Mouse (Mus musculus) MEL (cell line): Measurements from ENCODE around the gene Klhl42. TPM values are rescaled to one million over a fixed set of nuclear protein-coding genes. Genes with fewer than 3 reads are reported as not detected.

Source experiments
- DNase-seq: peaks from one replicate; pipeline ENCODE4 v3.0.0; 2011; ENCODE audit warnings: low read depth, low spot score
- H3K27ac ChIP-seq: 2 replicates; pipeline ENCODE4 v1.5.1; 2012; ENCODE audit warnings: low read depth, mild to moderate bottlenecking, control low read depth, low read length, moderate library complexity; ENCODE audit not compliant: control insufficient read depth
- H3K27me3 ChIP-seq, 2 experiments: fragments of 150-350 bp in 1 of 2; sonication (generic) in 1 of 2; 2 replicates each; pipeline ENCODE4 v1.6.1; 2012; ENCODE audit warnings: low read length in 2 of 2, mild to moderate bottlenecking in 2 of 2, improper control_type of control experiment in 1 of 2, moderate library complexity in 1 of 2; ENCODE audit not compliant: insufficient read depth in 2 of 2, control insufficient read depth in 1 of 2
- H3K36me3 ChIP-seq, 2 experiments: 2 replicates each; pipeline ENCODE4 v1.6.1; 2012 to 2014; ENCODE audit warnings: low read length in 2 of 2, improper control_type of control experiment in 1 of 2, inconsistent platforms in 1 of 2, mild to moderate bottlenecking in 1 of 2; ENCODE audit not compliant: insufficient read depth in 2 of 2, control insufficient read depth in 1 of 2
- H3K4me1 ChIP-seq, 2 experiments: fragments of 150-350 bp in 1 of 2; sonication (generic) in 1 of 2; 2 replicates each; pipeline ENCODE4 v1.6.1; 2012; ENCODE audit warnings: low read length in 2 of 2, improper control_type of control experiment in 1 of 2, mild to moderate bottlenecking in 1 of 2; ENCODE audit not compliant: insufficient read depth in 2 of 2, control insufficient read depth in 1 of 2
- H3K4me3 ChIP-seq, 2 experiments: fragments of 150-350 bp in 1 of 2; sonication (generic) in 1 of 2; 2 replicates each; pipeline ENCODE4 v1.5.1; 2012; ENCODE audit warnings: low read depth in 2 of 2, low read length in 2 of 2, mild to moderate bottlenecking in 2 of 2, moderate library complexity in 2 of 2, control low read depth in 1 of 2, improper control_type of control experiment in 1 of 2; ENCODE audit not compliant: control insufficient read depth in 1 of 2, insufficient read depth in 1 of 2
- H3K79me2 ChIP-seq: 2 replicates; pipeline ENCODE4 v1.6.1; 2012; ENCODE audit warnings: mild to moderate bottlenecking, low read length, moderate library complexity; ENCODE audit not compliant: control insufficient read depth, poor library complexity, insufficient read depth
- H3K9ac ChIP-seq: 2 replicates; pipeline ENCODE4 v1.6.1; 2012; ENCODE audit warnings: low read depth, mild to moderate bottlenecking, control low read depth, low read length, moderate library complexity; ENCODE audit not compliant: control insufficient read depth, poor library complexity, severe bottlenecking
- H3K9me3 ChIP-seq: fragments of 150-350 bp; sonication (generic); replicated peaks from 2 replicates; pipeline ENCODE4 v1.6.1; 2012; ENCODE audit warnings: mild to moderate bottlenecking, low read length, improper control_type of control experiment, moderate library complexity; ENCODE audit not compliant: insufficient read depth
- BHLHE40 ChIP-seq: IDR thresholded peaks from 2 replicates; pipeline ENCODE4 v1.6.1; 2012; ENCODE audit warnings: low read depth, mild to moderate bottlenecking, inconsistent platforms, low read length, improper control_type of control experiment, borderline replicate concordance
- CTCF ChIP-seq, 3 experiments: IDR thresholded peaks in 2 of 3; conservative IDR thresholded peaks in 1 of 3; 2 replicates each; pipeline ENCODE4 v1.5.1; 2011 to 2012; ENCODE audit warnings: low read length in 3 of 3, low read depth in 2 of 3, mild to moderate bottlenecking in 2 of 3, improper control_type of control experiment in 1 of 3, inconsistent platforms in 1 of 3, mixed read lengths in 1 of 3, moderate library complexity in 1 of 3; ENCODE audit not compliant: control insufficient read depth in 1 of 3, insufficient read depth in 1 of 3, poor library complexity in 1 of 3, severe bottlenecking in 1 of 3
- ELF1 ChIP-seq: IDR thresholded peaks from 2 replicates; pipeline ENCODE4 v1.6.1; 2014; ENCODE audit warnings: low read depth, mild to moderate bottlenecking, inconsistent platforms, low read length, improper control_type of control experiment, moderate library complexity
- ETS1 ChIP-seq: IDR thresholded peaks from 2 replicates; pipeline ENCODE4 v1.6.1; 2012; ENCODE audit warnings: low read depth, mild to moderate bottlenecking, inconsistent platforms, low read length, improper control_type of control experiment, moderate library complexity
- GATA1 ChIP-seq: IDR thresholded peaks from 2 replicates; pipeline ENCODE4 v1.6.1; 2011; ENCODE audit warnings: low read depth, low read length, improper control_type of control experiment
- HCFC1 ChIP-seq: IDR thresholded peaks from 2 replicates; pipeline ENCODE4 v1.6.1; 2012; ENCODE audit warnings: low read depth, mild to moderate bottlenecking, inconsistent platforms, low read length, improper control_type of control experiment, moderate library complexity
- JUND ChIP-seq: IDR thresholded peaks from 2 replicates; pipeline ENCODE4 v1.6.1; 2011; ENCODE audit warnings: low read depth, mild to moderate bottlenecking, improper control_type of control experiment, low read length
- KAT2A ChIP-seq: conservative IDR thresholded peaks from 2 replicates; pipeline ENCODE4 v1.6.1; 2012; ENCODE audit warnings: low read depth, low read length, improper control_type of control experiment, inconsistent platforms
- MAFK ChIP-seq: IDR thresholded peaks from 2 replicates; pipeline ENCODE4 v1.6.1; 2011; ENCODE audit warnings: low read depth, mild to moderate bottlenecking, low read length, improper control_type of control experiment, borderline replicate concordance
- MAX ChIP-seq: IDR thresholded peaks from 2 replicates; pipeline ENCODE4 v1.6.1; 2011; ENCODE audit warnings: low read length, improper control_type of control experiment
- MXI1 ChIP-seq: IDR thresholded peaks from 2 replicates; pipeline ENCODE4 v1.6.1; 2011; ENCODE audit warnings: mild to moderate bottlenecking, low read depth, low read length, improper control_type of control experiment
- MYC ChIP-seq: IDR thresholded peaks from 2 replicates; pipeline ENCODE4 v1.6.1; 2011; ENCODE audit warnings: low read depth, mild to moderate bottlenecking, low read length, improper control_type of control experiment, moderate library complexity
- NELFE ChIP-seq: IDR thresholded peaks from 2 replicates; pipeline ENCODE4 v1.6.1; 2011; ENCODE audit warnings: low read depth, low read length, improper control_type of control experiment
- POLR2A ChIP-seq, 2 experiments: IDR thresholded peaks; 2 replicates each; pipeline ENCODE4 v1.6.1; 2011 to 2012; ENCODE audit warnings: low read length in 2 of 2, mild to moderate bottlenecking in 2 of 2, control low read depth in 1 of 2, improper control_type of control experiment in 1 of 2, low read depth in 1 of 2, moderate library complexity in 1 of 2; ENCODE audit not compliant: control insufficient read depth in 1 of 2, insufficient read depth in 1 of 2, poor library complexity in 1 of 2
- POLR2AphosphoS2 ChIP-seq: IDR thresholded peaks from 2 replicates; pipeline ENCODE4 v1.6.1; 2011; ENCODE audit warnings: low read length, improper control_type of control experiment
- POLR2AphosphoS5 ChIP-seq: IDR thresholded peaks from 2 replicates; pipeline ENCODE4 v1.6.1; 2012; ENCODE audit warnings: low read depth, borderline replicate concordance, mild to moderate bottlenecking, inconsistent platforms, low read length, moderate library complexity, mixed read lengths
- RAD21 ChIP-seq: IDR thresholded peaks from 2 replicates; pipeline ENCODE4 v1.6.1; 2011; ENCODE audit warnings: mild to moderate bottlenecking, low read depth, low read length, improper control_type of control experiment
- RCOR1 ChIP-seq: IDR thresholded peaks from 2 replicates; pipeline ENCODE4 v1.6.1; 2012; ENCODE audit warnings: low read depth, mild to moderate bottlenecking, inconsistent platforms, low read length, improper control_type of control experiment
- TAL1 ChIP-seq: IDR thresholded peaks from 2 replicates; pipeline ENCODE4 v1.6.1; 2012; ENCODE audit warnings: mild to moderate bottlenecking, inconsistent platforms, low read length, moderate library complexity, mixed read lengths
- TBP ChIP-seq: IDR thresholded peaks from 2 replicates; pipeline ENCODE4 v1.8.0; 2011; ENCODE audit warnings: low read depth, low read length, improper control_type of control experiment
- TCF12 ChIP-seq: IDR thresholded peaks from 2 replicates; pipeline ENCODE4 v1.6.1; 2014; ENCODE audit warnings: low read depth, mild to moderate bottlenecking, inconsistent platforms, low read length, improper control_type of control experiment, moderate library complexity
- UBTF ChIP-seq: IDR thresholded peaks from 2 replicates; pipeline ENCODE4 v1.6.1; 2012; ENCODE audit warnings: low read depth, mild to moderate bottlenecking, inconsistent platforms, low read length, improper control_type of control experiment, moderate library complexity, borderline replicate concordance; ENCODE audit not compliant: insufficient read depth
- USF1 ChIP-seq: IDR thresholded peaks from 2 replicates; pipeline ENCODE4 v1.6.1; 2014; ENCODE audit warnings: low read depth, mild to moderate bottlenecking, inconsistent platforms, low read length, improper control_type of control experiment, moderate library complexity
- ZNF384 ChIP-seq: IDR thresholded peaks from 2 replicates; pipeline ENCODE4 v1.6.1; 2012; ENCODE audit warnings: low read depth, mild to moderate bottlenecking, inconsistent platforms, low read length, improper control_type of control experiment
- polyA plus RNA-seq, 2 experiments: library from polyadenylated mRNA; stranded (reverse) in 1 of 2; unstranded in 1 of 2; fragments of >175 nt in 1 of 2; fragments of >200 nt in 1 of 2; gene quantifications; 2 replicates each; pipeline versions ENCODE4 v1.2.1 to v1.2.4; 2012; ENCODE audit warnings: low replicate concordance in 2 of 2, low read depth in 1 of 2; ENCODE audit not compliant: insufficient read length in 2 of 2, insufficient read depth in 1 of 2, missing spikeins in 1 of 2
- total RNA-seq: library from RNA; depleted of rRNA; stranded (reverse); fragments of 300-350 nt; gene quantifications from 2 replicates; pipeline ENCODE4 v1.2.3, GENCODE M21; 2012

Klhl42 gene
- total and polyA plus RNA-seq, 3 experiments = 8.2 to 10.9 TPM; not detected in 1

GRCm38 (mm10) chr6:147140600-147141154, 49.5 kb downstream of the Klhl42 start:
- no peak for DNase-seq
- H3K9me3 ChIP-seq = no peaks in the 10 kb centered on the region
- H3K27me3 ChIP-seq = no peaks in the 10 kb centered on the region
- no peak overlapping the region for H3K27ac ChIP-seq
- no peak overlapping the region for H3K9ac ChIP-seq
- no peaks in the 10 kb centered on the region for H3K4me1 ChIP-seq
- no peak overlapping the region for H3K4me3 ChIP-seq
- no peak for TF ChIP-seq KAT2A
- no peak for TF ChIP-seq GATA1
- TF ChIP-seq POLR2AphosphoS5 = no peak
- TF ChIP-seq ETS1 = no peak
- no peak for TF ChIP-seq UBTF
- TF ChIP-seq TBP = no peak
- TF ChIP-seq NELFE = no peak
- no peak for TF ChIP-seq BHLHE40
- TF ChIP-seq CTCF (IDR thresholded peaks at IDR 0.05 in 2 of 3, conservative IDR thresholded peaks at IDR 0.05 in 1 of 3; ENCODE audit: control insufficient read depth in 1 of 3, insufficient read depth in 1 of 3, low read depth in 2 of 3, low read length in 3 of 3, poor library complexity in 1 of 3, severe bottlenecking in 1 of 3) = no peak
- no peak for TF ChIP-seq ELF1
- TF ChIP-seq TCF12 = no peak
- no peaks in the 10 kb centered on the region for H3K79me2 ChIP-seq
- H3K36me3 ChIP-seq = no peaks in the 10 kb centered on the region

- no peak for DNase-seq
- H3K27me3 ChIP-seq = no peaks in the 10 kb centered on the region
- H3K4me1 ChIP-seq = no peaks in the 10 kb centered on the region
- H3K79me2 ChIP-seq = no peaks in the 10 kb centered on the region
- H3K9ac ChIP-seq = no peak overlapping the region
- H3K36me3 ChIP-seq = no peaks in the 10 kb centered on the region
- no peaks in the 10 kb centered on the region for H3K9me3 ChIP-seq
- no peak for TF ChIP-seq HCFC1
- no peak for TF ChIP-seq MYC
- no peak for TF ChIP-seq TAL1
- no peak for TF ChIP-seq MAX
- TF ChIP-seq NELFE = no peak
- TF ChIP-seq UBTF = no peak
- no peak for TF ChIP-seq RCOR1
- no peak for TF ChIP-seq USF1
- no peak for TF ChIP-seq ELF1
- TF ChIP-seq POLR2AphosphoS2 = no peak
- no peak for TF ChIP-seq BHLHE40
- no peak for TF ChIP-seq GATA1
- TF ChIP-seq ZNF384 = no peak
- TF ChIP-seq RAD21 = no peak
- no peak for TF ChIP-seq JUND
- no peak for TF ChIP-seq KAT2A
- no peak for TF ChIP-seq MAFK
- no peak for TF ChIP-seq TBP
- no peak for TF ChIP-seq POLR2A (IDR thresholded peaks at IDR 0.05; ENCODE audit: control insufficient read depth in 1 of 2, insufficient read depth in 1 of 2, low read depth in 1 of 2, low read length in 2 of 2, poor library complexity in 1 of 2)
- no peak for TF ChIP-seq MXI1
- H3K27ac ChIP-seq = no peak overlapping the region
- H3K4me3 ChIP-seq = no peak overlapping the region
Measured at GRCm38 (mm10) chr6:147144664-147145063, 53.5 kb downstream of the Klhl42 start.
